Mouse (Mus musculus): ENCODE data around the gene Ifnlr1.
"Not testable (repeated sequence)": the region's sequence is repeated elsewhere in the genome, so short reads cannot be mapped to it uniquely, and the experiment has no call there.

The Ifnlr1 gene

DNA sequence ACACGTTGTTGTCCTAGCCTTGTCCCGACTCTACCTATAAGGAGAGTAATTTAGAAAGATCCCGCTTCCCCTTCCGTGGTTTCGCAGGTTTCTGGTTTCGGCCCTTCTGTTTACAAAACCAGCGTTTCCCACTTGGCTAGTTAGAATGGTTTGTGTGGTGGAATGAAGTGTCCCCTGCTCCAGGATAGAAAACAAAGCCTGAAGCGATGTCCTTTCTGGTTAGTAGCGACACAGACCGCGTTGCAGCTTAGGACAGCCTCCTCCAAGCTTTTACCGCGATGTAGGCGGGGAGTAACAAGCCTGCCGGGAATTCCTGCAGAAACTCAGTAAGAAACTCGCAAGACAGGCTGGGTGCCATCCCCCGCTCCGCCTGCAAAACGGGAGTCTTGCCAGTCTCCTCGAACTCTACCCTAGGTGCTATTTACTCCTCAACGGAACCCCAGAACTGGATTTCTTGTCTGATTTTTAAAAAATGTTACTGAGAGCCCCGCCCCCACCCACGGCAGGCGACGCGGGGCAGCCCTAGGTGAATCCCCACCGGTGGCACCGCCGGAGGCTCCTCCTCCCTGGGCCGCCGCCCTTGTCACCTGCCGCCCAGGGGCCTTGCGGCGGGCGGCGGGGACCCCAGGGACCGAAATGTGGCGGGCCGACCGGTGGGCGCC, at the start of gene Ifnlr1:
TSS of gene Ifnlr1 (plus strand) at position 382 of the 662 bp plus-strand sequence.
- DNase-seq, result peak; percentile 21 to 31

DNA sequence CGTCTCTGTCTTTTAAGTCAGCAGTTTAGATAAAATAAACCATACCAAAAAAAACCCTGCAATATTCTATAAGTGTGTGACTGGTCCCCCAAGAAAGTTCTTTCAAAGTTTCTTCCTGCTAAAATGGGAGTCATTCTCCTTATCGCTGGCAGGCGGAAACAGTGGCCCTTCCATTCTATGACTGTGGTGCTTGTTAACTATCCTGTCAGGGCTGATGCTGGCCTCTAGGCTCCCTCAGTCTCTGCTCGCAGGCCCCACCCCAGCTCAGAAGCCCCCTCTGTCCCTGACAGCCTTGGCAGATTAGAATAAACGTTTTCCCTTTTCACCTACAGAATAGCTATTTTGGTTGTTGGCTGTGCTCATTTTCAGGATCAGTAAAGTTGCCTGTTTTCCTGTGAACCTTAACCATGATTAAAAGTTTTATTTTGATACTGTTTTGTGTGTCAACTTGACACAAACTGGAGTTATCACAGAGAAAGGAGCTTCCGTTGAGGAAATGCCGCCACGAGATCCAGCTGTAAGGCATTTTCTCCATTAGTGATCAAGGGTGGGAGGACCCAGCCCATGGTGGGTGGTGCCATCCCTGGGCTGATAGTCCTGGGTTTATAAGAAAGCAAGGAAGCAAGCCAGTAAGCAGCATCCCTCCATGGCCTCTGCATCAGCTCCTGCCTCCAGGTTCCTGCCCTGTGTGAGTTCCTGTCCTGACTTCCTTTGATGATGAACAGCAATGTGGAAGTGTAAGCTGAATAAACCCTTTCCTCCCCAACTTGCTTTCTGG, 44.6 kb upstream of the Ifnlr1 start:
- not testable (repeated sequence) for DNase-seq

DNA sequence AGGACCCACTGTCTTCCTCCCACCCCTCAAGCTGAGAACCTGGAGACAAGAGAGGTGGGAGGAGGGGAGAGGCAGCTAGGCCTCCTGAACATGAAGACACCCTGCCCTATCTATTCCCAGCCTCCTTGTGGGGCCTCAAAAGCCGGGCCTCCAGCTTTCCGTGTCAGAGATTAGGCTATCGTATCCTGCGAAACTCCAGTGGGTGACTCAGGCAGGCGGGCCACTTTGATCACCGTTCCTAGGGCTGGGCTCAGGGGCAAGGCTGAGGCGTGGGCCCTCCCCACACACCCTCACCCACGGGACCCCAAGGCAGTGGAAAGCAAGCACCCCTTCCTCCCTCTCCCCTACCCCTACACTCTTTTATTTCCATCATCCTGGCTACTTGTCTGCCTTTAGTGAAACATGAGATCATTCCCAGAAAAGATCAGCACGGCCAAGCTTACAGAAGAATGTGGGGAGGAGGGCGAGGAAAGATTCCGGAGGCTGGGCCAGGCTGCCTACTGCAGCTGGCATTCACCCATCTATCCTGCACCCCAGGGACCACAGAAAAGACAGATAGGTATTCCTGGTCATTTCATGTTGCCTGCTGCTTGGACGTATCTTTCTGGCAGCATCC, 41.0 kb upstream of the Ifnlr1 start:
- DNase-seq, result no peak

DNA sequence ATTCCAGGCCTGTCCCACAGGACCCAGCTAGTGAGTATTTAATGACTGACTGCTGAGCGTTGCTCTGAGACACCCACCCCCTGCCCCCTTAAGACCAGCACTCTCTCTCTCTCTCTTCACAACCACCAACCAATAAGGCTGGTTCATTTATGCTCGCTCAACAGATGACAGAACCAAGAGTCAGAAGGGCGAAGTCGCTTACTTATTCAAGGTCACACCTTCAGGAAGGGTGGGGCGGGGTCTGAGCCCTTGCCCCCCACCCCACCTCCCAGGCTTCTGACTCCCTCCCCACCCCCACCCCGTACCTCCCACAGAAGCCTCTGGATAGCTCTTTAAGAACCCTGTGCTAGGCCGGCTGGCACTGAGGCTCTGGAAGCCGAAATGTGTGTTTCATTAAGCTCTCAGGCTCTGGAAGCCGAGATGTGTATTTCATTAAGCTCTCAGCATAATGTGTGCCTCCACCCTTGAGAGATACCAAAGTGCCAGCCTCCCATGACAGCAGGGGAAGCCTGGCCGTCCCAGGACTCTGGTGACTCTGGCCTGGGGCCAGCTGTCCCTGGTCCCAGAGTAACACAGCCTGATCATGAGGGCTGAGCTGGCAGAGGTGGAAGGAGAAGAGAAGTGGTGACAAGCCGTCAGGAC, 33.0 kb upstream of the Ifnlr1 start:
- DNase-seq, result peak; percentile 58 to 67

DNA sequence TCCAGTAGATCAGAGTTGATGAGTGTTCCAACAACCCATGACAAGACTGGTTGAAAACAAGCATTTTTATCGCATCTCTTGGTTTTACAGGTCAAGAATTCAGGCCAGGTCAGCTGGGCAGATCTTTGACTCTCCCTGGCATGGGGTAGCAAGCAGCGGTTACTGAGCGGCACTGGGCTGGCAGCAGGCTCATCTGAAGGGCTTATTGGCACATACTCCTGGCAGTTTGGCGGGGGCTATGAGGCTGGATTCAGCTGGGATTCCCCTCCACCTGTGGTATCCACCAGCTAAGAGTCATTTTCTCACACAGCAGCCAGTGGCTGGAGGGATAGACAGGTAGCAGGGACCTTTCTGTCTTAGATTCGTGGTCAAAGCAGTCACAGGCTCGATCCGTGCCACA, 32.1 kb upstream of the Ifnlr1 start:
- DNase-seq, result peak in 1 of 2 experiments; percentile 31

DNA sequence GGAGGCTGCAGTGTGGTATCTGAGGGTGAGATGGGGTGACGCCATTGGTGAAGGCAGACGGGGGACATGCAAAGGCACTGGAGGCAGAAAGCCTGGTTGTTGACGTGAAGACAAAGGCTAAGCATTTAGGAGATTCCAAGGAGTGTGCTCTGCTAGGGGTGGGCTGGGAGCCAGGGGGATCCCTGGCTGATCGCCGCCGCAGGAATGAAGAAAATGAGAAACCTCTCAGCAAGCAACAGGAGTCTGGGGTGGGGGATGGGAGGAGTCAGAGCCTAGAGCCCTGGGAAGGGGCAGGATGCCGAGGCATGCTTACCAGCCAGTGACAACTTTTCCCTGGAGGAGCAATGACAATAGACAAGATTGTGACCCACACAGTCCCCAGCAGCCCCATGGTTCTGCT, 30.6 kb upstream of the Ifnlr1 start:
- DNase-seq, result peak; percentile 51 to 61

DNA sequence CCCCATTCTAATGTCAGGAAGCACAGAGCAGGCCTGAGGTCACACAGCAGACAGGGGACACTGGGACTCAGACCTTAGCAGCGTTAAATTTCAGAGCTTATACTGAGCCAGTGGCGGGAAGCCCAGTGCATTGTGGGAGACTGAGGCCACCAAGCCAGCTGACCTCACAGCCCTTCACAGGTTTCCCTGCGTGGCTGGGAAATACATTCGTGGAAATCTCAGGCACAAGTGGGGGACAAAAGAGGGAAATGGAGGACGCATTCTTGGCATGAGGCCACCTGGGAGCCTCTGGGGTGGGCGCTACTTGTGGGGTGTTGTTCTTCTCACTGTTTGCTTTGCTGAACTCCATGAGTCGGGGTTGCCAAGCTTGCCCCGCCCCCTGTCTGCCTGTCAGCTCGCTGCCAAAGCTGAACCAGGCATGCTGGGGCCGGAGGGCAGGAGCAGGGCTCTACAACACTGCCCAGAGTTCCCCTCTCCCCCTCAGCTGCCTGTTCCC, 29.9 kb upstream of the Ifnlr1 start:
- DNase-seq, result peak; percentile 61 to 72

DNA sequence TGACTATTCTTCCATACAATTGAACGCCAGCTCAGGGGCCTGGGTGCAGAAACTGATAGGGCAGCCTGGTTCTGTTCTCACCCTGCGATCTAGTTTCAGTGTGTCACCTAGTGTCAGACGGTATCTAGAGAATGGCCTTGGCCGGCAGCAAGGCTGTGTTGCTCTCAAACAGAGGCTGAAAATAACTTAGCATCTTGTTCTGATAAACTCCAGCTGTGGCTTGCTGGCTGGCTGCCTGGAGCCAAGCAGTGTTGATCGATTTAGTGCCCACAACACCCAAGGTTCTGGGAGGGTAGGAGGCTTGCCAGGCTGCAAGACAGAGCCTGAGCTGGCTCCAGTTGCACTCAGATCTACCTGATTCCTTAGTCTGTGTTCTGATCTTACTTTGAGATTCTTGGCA, 27.6 kb upstream of the Ifnlr1 start:
- no peak for DNase-seq

DNA sequence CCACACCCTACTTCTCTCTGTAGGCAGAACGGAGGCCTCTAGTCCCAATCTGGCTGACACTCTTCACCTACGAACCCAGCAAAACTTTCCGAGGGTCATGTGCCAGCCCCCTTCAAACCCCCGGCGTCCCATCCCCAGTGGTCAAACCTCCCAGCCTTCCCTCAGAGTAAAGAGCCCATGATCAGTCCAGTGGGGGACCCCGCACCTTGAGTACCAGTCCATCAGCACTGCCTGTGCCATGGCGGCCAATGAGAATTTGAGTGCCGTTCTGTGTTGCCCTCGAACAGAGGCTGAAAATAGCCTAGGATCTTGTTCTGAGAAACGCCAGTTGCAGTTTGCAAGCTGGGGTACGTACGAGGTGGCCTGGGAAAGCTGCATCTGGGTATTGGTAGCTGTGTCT, 27.2 kb upstream of the Ifnlr1 start:
- no peak for DNase-seq

DNA sequence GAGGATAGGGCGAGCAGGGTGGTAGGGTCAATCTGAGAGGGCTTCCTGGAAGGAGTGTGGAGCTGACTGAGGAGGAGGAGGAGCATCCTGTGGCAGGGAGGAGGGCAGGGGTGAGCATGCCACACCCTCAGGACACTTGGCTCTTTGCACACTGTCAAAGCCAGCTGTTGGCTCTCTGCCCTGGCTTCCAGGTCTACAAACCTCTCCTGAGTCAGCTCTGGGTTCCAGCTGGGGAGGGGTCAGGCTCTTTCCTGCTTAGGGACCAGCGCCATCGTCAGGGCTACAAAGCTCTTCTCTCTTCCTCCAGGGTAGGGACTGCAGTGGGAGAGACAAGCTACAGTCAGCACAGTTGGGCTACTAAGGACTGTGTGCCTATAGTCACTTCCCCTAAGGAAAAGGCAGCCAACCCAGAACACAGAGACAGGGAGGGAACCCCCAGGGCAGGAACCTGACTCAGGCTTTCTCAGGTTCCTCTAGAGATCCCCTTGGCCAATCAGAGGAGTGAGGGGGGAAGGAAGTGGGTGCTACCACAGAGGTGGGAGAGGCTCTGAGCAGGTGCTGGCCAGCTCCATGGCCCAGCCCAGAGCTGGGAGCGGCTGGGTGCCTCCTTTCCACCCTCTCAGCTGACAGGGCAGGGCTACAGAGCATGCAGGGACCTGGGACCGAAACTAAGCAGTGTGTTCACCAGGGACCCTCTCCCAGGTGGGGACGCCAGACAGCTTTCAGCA, 24.8 kb upstream of the Ifnlr1 start:
- DNase-seq, result peak; percentile 39 to 44

DNA sequence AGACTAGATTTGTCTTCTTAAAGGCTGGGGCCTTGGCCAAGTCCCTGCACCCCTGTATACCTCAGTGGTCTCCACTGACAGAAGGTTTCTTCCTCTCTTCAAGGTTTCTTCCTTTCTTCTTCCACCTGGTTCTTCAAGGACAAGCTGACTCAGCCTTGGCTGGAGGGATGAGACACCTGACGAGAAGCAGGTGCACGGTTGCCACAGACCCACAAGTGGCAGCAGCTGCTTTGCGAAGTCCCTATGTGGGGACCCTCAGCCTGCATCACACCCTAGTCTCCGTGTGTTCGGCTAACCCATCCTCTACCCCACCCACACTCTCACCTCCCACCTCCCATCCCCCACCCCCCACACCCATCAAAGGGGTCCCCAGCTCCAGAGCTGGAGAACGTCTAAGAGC, 24.1 kb upstream of the Ifnlr1 start:
- DNase-seq, result no peak

DNA sequence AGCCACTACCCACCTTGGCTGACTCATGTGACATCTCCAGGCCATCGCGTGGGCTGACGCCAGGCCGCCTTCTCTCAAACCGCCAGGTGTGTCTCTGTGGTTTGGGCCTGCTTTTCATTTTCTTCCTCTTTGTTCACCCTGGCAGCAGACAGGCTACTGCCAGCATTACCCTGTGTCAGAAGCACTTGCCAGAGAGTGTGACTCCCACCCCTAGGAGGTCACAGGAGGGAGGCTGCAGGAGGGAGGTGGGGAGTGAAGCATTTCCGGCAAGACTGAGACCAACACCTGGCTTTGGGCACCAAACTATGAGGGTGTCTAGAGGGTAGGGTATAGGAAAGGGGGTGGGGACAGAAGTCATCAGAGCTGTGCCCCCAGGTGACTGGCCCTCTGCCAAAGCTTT, 21.4 kb upstream of the Ifnlr1 start:
- peak; percentile 31 to 37 for DNase-seq

DNA sequence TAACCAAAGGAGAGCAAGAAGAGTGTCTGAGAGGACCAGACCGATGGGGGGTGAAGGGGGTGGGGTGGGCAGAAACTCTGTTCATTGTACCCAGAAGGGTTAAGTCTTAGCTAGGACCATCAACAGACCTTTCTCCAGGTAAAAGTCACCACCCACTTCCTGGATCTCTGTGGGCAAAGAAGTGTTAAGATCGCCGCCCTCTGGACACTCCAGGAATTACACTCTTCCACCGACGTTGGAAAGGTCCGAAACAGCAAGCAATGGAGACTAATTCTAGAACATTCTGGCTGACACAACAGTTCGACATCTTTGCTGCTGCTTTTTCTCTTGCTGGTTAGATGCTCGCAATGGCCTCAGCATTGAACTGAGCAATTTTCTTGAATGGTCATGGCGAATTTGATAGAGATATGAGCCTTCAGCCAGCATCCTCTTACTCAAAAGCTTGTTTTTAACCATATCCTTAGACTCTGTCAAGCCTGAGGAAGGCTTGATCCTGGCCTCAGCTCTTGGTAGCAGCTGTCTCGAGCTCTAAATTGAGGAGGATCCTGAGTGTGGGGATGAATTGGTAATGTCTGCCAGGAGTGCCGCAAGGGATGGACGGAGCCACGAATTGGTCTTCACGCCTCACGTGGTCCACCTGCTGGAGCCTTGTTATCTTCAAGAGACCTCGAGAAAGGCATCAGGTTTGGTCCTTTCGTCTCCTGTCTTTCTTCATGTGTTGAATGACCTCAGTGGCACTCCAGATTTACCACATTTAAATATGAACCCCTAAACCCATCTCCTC, 19.7 kb upstream of the Ifnlr1 start:
- DNase-seq, result peak; percentile 52 to 69

DNA sequence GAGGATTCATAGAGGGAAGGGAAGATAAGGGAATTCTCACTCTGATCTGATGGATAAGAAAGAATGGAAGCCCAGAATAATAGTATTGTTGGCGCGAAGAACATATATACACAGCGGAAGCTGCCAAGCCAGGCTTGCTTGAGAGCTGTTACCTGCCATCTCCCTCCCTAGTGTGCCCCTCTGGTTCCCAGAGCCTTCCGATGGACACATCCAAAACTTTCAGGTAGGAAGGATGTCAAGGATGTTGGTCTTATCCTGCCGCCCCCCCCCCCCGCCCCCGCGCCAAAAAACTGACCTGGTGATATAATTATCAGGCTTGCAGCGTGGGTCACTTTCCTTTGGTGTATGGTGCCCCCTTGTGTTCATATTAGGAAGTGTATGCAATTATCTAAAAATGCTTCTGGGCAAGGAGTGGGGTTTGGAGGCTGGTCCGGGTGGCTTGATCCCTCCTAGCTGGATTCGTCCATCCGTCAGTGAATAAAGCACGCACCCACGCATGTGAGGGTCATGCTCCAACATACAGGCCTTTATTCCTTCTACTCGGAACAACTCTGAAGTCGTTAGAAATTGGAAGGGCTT, 18.7 kb upstream of the Ifnlr1 start:
- DNase-seq, result peak; percentile 60 to 88

DNA sequence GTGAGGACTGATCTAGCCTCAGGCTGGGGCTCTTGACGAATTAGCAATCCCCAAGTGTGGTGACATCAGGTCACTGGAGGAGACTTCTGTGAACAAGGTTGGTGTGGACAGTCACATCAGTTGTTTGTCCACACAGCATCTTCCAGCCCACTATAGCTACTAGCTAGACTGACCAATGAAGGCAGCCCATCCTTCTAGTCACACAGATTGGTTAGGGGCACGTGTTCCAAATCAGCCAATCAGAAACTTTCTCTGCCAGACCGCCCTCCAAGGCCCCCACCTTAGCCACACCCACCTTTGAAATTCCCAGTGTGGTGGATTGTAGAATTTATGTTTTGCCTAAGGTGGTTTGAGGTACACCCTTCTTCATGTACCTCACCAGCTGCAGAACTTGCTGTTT, 12.6 kb upstream of the Ifnlr1 start:
- no peak for DNase-seq

DNA sequence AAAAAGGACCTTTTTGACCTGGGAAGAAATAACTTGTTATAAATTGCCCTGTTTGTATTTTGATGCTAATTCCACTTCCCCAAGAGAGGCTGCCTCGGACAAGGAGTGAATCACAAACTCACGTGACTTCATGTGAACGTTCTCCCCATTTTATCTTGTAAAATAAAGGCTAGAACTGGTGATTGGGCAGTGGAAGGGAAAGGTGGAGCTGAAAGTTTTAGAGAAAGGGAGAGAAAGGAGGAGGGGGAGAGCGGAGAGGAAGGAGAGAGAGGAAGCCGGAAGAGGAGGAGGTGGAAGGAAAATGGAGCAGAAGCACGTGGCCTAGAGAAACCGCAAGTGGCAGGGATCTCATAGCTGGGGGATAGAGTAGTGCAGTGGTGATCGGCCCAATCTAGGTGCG, 11.1 kb upstream of the Ifnlr1 start:
- no peak for DNase-seq

DNA sequence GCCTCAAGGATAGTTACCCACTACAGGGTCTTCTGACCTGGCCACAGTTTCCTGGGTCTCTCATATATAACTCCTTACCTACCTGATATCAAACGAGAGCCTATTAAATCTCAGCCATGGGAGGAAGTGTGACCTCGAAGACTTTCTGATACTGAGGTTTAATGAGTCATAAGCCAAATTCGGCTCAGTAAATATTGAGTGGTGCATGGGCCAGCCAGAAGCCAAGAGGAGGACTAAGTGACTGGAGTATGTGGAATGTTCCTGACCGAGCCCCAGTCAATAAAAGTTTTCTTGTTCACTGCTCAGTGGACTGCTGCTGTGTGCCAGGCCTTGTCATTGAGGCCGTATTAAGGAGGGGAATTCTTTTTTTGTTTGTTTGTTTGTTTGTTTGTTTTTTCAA, 9.6 kb upstream of the Ifnlr1 start:
- no peak for DNase-seq

DNA sequence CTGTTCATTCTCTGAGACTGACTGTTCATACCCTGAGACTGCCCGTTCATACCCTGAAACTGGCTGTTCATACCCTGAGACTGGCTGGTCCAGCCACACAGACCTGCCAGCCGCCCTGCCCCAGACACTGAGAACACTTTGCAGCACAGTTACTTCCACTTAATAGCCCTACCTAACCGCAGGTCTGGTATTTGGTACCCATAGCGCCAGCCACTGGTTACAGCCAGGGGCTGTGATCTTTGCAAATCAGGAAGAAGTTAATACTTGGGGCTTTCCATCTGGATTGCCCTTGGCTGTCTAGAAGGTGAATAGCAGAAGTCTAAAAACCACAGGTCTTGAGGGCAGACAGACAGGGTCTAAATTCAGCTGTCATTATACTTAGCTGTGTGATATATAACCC, 6.8 kb upstream of the Ifnlr1 start:
- DNase-seq, result no peak

DNA sequence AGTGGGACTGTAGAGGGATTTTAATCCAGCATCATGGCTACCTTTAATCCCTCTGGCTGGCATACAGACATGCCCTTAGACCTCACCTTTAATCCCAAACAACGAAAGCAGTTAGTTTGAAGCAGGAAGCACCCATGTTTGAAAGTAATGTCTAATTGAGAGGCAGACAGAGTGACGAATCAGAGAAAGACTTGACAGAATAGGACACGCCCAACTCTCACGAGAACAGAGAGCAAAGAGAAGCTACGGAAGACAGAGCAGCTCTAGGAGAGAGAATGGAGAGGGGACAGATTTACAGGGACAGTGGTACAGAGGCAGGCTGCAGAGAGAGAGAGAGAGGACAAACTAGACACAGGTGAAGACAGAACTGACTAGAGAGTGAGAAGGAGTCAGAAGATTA, 4.3 kb upstream of the Ifnlr1 start:
- DNase-seq, result no peak

DNA sequence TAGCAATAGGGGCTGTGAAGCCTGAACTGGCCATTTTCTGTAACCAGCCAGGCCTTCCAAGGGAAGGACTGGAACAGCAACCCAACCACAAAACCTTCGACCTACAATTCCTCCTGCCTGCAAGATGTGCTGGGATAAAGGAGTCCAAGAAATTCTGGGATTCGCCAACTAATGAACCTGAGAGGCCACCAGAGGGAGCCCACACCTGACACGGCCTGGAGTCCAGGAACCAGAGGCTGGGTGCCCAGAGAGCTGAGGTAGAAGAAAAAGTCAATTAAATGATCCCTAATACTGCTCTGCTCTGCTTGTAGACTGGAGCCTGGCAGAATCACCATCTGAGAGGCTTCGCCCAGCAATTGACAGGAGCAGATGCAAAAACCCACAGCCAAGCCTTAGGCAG, 2.5 kb upstream of the Ifnlr1 start:
- peak; percentile 71 to 74 for DNase-seq

DNA sequence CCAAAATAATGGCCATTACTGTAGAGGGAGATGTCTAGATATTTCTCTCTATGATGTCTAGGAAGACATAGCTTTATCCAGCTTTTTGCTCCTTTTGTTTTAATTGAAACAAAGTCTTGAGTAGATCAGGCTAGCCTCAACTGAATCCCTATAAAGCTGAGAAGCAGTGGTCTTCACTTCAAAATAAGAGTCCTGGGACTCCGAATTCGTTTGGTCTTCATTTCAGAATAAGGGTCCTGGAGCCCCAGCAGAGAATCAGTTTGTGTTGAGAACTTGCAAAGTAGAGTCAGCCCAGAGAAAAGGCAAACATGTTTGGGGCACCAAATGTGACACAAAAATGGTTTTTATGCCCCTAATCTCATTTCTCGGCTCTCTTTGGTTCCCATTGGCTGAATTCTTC, 1.4 kb upstream of the Ifnlr1 start:
- DNase-seq, result no peak

DNA sequence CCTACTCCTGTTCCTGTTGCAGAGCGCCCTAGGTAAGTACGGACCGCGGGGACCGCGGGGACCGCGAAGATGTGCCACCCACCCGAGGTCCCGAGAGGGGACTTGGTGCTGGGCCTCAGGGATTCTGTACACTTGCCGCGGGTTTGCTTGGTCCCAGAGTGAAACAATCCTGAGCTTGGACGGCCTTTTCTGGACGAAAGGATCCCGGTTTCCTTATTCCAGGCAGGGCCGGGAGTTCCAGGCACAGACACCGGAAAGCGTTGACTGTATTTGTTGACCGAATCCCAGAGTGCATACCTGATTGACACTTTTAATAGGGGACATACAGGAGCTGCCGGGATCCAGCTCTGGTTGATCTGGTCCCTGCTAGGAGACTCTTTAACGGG, 474 bp downstream of the Ifnlr1 start:
- no peak for DNase-seq
